Mouse (Mus musculus): ENCODE measurements around the gene Tcp11l1.

DNA sequence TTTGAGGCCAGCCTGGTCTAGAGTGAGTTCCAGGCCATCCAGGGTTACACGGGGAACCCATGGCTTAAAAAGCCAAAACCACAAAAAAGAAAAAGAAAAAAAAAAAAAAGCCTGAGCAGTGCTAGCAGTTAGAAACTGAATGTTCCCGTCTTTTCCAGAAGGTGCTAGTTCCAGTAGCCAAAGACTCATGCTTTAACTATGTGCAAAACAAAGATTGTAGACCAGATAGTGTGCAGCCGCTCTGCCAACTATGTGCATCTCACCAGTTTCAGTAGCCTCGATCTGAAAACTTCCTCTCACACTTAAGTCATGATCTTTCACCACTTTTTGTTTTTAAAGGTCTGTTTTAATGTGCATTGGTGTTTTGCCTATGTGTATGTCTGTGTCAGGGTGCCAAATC lies 5.9 kb upstream of the Tcp11l1 start:
- TF ChIP-seq GATA1 (IDR thresholded peaks at IDR 0.05; ENCODE audit: borderline replicate concordance, low read length) (no peak), FLI1 (IDR thresholded peaks at IDR 0.05; ENCODE audit: low read length) (no peak)

Measured in megakaryocyte, embryonic 14.5 days (primary cell).